Comparison of ENCODE assay signal across 8 mouse cellular contexts in genomic region chr4:74014048-74014500, GRCm38 (mm10). TPM values are rescaled to one million over a fixed set of nuclear protein-coding genes. Genes with fewer than 3 reads are reported as not detected.
DNase-seq lines count a peak whose midpoint lies in the region; ATAC-seq and TF ChIP-seq lines count a peak whose summit lies in the region.

No protein-coding gene starts in this region.

- H3K36me3 ChIP-seq in kidney, adult 2 months (ENCODE audit: control insufficient read depth, insufficient read depth, low read length) = no peaks in the 10 kb centered on the region
- no peaks in the 10 kb centered on the region for H3K36me3 ChIP-seq in hindbrain, embryonic 12.5 days

- peak overlapping the region; percentile 71 for H3K9ac ChIP-seq in hindbrain, embryonic 12.5 days

- WGBS in kidney, adult 2 months = 6% methylated on average over 11 of the region's 11 CpGs
- WGBS in hindbrain, embryonic 12.5 days = 7% methylated on average over 11 of the region's 11 CpGs

- no peaks in the 10 kb centered on the region for H3K9me3 ChIP-seq in hindbrain, embryonic 12.5 days (replicated peaks)

- H3K27me3 ChIP-seq in kidney, adult 2 months (replicated peaks; ENCODE audit: control insufficient read depth, insufficient read depth, low read length) = no peaks in the 10 kb centered on the region
- H3K27me3 ChIP-seq in hindbrain, embryonic 12.5 days = no peaks in the 10 kb centered on the region

- no peaks in the 10 kb centered on the region for H3K4me1 ChIP-seq in kidney, adult 2 months (ENCODE audit: control insufficient read depth, insufficient read depth, low read length)
- 0 out of 2 replicates have a peak, but pooled peaks cover 2% of the 10 kb centered on the region for H3K4me1 ChIP-seq in hindbrain, embryonic 12.5 days

- peak overlapping the region; percentile 29; the same call in 1 of the 2 replicates for H3K4me3 ChIP-seq in kidney, adult 2 months (ENCODE audit: insufficient read depth, low read depth, low read length)
- H3K4me3 ChIP-seq in hindbrain, embryonic 12.5 days = peak overlapping the region; percentile 62

- ATAC-seq in hindbrain, embryonic 12.5 days (ENCODE audit: low FRiP score) = peak; percentile 54; the same call in 1 of the 2 replicates
- peak; percentile 23; the same call in 1 of the 2 replicates for ATAC-seq in megakaryocyte progenitor cell, adult 5-6 weeks (replicated peaks; ENCODE audit: poor library complexity)

- no peak overlapping the region for H3K27ac ChIP-seq in kidney, adult 2 months (ENCODE audit: insufficient read depth, low read depth, low read length)
- H3K27ac ChIP-seq in hindbrain, embryonic 12.5 days = peak overlapping the region; percentile 86

- H3K4me2 ChIP-seq in hindbrain, embryonic 12.5 days (replicated peaks) = peak overlapping the region; percentile 84

- no peak for DNase-seq in kidney, adult 2 months
- DNase-seq in kidney, adult 9 months = no peak
- DNase-seq in embryo, embryonic 11 days = peak; percentile 36
- peak; percentile 16 for DNase-seq in telencephalon, adult 2 months (ENCODE audit: low read depth, low spot score)
- no peak for DNase-seq in adrenal gland, postnatal 4 days (ENCODE audit: low spot score in 2 of 2)
- no peak for DNase-seq in gastrocnemius, postnatal 4 days (ENCODE audit: low spot score in 2 of 2)

- TF ChIP-seq CTCF in kidney, adult 2 months (conservative IDR thresholded peaks at IDR 0.05; ENCODE audit: insufficient read depth, insufficient read length, low read depth, low read length) = no peak

- TF ChIP-seq POLR2A in kidney, adult 2 months (IDR thresholded peaks at IDR 0.05; ENCODE audit: low read depth, low read length) = no peak

RNA-seq across cellular contexts. Expression of gene Frmd3, which starts 0.8 kb away (rescaled TPM):
- polyA plus RNA-seq in kidney, adult 2 months (2012; rRNA removed) = 0.07 and 0.08 TPM in 2 replicates
- 10.5 and 11.1 TPM in 2 replicates for polyA plus RNA-seq in hindbrain, embryonic 12.5 days (2016; fragmentation: Nextera tagmentation; extraction: Ambion mirVana)
- not detected in 2 replicates for total RNA-seq in megakaryocyte progenitor cell, adult 5-6 weeks (2015)
- not detected in 2 replicates for total RNA-seq in megakaryocyte progenitor cell, adult 5-6 weeks (2017)
- total RNA-seq in adrenal gland, postnatal 4 days (2021) = 1 to 10 TPM; 1.9 to 2.0 TPM
- total RNA-seq in gastrocnemius, postnatal 4 days (2021) = 1 to 10 TPM; 2.8 to 3.1 TPM

Comparison
In these comparisons a context has a peak if more than half of its experiments do, and no peak if none do; other contexts are left out.
1. DNase-seq: peak in embryo, embryonic 11 days (single experiment) and telencephalon, adult 2 months (single experiment); none in kidney, adult 2 months (single experiment), kidney, adult 9 months (single experiment), adrenal gland, postnatal 4 days (0 of 2) and gastrocnemius, postnatal 4 days (0 of 2).